Mouse (Mus musculus) brain, embryonic 14.5 days (tissue): Measurements from ENCODE around the gene Prim2.

Source experiments
- CTCF ChIP-seq: fragments of 200-500 bp; IDR thresholded peaks from 2 replicates; pipeline ENCODE4 v1.5.1; 2012; ENCODE audit warnings: inconsistent platforms, mild to moderate bottlenecking, moderate library complexity, borderline replicate concordance; ENCODE audit not compliant: insufficient read depth, insufficient read length; ENCODE audit errors: extremely low read depth
- POLR2A ChIP-seq: fragments of 200-500 bp; IDR thresholded peaks from 2 replicates; pipeline ENCODE4 v1.6.1; 2012; ENCODE audit warnings: mild to moderate bottlenecking, inconsistent platforms, borderline replicate concordance; ENCODE audit not compliant: poor library complexity, insufficient read depth, insufficient read length, severe bottlenecking; ENCODE audit errors: extremely low read depth

DNA sequence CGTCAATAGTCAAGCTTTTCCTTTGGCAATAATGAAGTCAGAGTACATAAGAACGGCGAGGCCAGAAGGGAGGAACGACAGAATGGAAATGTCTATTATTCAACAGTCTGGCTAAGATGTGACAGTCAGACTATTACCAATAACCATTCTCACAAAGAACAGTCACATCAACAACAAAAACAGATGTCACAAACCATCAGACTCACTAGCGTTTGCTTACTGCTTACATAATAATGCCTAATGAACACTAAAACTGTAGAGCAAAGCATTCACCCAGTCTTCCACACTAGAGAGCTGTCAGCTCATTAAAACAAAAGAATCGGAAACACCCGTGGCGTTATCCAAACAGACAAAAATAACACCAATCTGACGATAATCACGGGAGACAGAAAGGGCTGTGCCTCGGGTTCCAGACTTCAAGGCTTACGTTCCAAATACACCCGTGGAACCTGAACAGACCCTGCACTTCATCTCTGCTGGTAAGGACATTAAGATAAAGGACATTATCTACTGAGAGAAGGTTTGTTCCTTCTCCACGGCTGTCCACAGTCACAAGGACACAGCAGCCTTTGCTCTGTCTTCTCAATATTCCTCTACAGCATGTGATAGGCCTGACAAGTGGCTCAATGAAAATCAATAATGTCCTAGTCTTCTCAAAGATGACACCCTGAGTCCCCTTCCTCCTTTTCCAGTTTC lies 59.4 kb downstream of the Prim2 start:
- TF ChIP-seq POLR2A: no peak
- TF ChIP-seq CTCF: no peak
